Mouse (Mus musculus): ENCODE data around the gene Nrxn3.

GRCm38 (mm10) chr12:89946522-89946921 lies 1223.8 kb downstream of the Nrxn3 start:
- TF ChIP-seq POLR2A (IDR thresholded peaks at IDR 0.05; ENCODE audit: low read depth, low read length) (no peak), CTCF (IDR thresholded peaks at IDR 0.05; ENCODE audit: extremely low read depth, insufficient read length, insufficient replicate concordance, low read depth, low read length) (no peak)
